Mouse (Mus musculus): ENCODE measurements around the gene Mast4.
A peak's percentile ranks its signal among the peaks of the same experiment; 100 is the strongest.

Gene Mast4

DNA sequence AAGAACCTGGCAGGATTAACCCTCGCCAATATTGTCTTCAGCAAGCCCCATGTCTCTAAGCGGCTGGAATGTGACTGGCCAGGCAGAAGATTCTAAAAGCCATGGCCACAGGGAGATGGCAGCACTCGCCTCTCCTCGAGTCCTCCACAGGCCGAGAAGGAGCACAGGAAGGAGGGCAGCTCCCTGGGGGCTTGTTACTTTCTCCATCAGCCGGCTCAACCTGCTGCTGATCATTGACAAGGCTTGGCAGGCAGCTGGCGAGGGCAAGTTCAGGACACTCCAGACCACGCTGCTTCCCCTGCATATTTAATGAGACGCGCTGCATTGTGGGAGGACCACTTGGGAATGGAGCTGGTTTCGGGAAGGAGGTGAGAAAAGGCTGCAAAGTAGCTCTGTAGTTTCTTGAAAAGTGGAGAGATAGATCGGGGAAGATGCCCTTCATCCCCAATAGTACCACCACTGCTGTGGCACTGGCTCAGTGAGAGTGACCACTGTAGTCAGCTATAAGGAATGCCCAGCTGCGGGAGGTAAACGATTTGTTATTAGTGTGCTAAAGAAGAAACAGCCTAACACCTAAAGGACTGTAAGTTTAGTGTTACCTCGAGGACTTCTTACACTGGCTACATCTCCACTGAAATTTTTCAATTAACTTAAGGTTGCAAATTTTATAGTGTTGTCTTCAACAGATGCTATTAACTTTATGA is 523.0 kb downstream of the Mast4 start:
- peak; percentile 68 for ATAC-seq (ENCODE audit: low TSS enrichment)

GRCm38 (mm10) chr13:102806652-102807051 is 527.6 kb downstream of the Mast4 start:
- ATAC-seq (ENCODE audit: low TSS enrichment): no peak

DNA sequence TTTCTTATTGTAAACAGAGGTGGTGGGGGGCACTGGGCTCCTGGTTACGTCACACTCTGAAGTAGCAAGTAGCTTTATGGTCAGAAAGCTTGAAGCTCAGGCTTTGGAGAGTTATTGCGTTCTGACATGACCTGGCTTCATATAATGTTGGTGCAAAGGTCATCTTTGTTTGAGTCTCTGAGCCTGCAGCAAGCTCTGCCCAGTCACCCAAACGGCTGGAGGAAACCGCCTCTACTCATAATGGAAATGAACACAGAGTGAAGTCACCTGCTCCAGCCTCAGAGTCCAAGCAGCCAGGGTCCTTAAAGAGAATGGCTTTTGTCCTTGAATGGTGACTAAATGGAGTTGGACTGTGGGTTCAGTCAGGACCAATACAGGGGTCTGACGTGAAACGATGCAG is 529.1 kb downstream of the Mast4 start:
- no peak for ATAC-seq (ENCODE audit: low TSS enrichment)

DNA sequence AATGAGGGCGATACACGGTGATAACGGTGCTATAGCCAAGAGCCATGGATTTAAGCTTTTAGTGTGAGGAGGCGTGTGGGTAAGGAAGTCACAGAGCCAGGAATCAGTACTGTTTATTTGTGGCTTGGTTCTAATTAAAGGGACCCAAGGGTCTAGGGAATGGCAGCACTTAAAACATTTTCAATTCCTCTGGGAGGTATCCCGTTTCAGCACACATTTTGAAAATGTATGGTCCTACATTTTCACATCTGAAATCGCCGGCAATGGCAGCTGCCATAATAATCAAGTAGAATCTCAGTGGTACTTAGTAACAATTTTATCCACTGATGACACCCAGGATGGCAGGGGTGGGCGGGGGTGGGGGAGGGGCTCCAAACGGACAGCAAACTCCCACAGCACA is 531.1 kb downstream of the Mast4 start:
- no peak for ATAC-seq (ENCODE audit: low TSS enrichment)

- no peak for ATAC-seq (ENCODE audit: low TSS enrichment)
These were observed 542.1 kb downstream of the Mast4 start for GRCm38 (mm10) chr13:102792157-102792556.

- no peak for ATAC-seq (ENCODE audit: low TSS enrichment)
These were observed 543.6 kb downstream of the Mast4 start for GRCm38 (mm10) chr13:102790601-102791155.

- ATAC-seq (ENCODE audit: low TSS enrichment): peak; percentile 74
These were observed 547.5 kb downstream of the Mast4 start for GRCm38 (mm10) chr13:102786666-102787230.

- ATAC-seq (ENCODE audit: low TSS enrichment): peak; percentile 76
These were observed 550.6 kb downstream of the Mast4 start for GRCm38 (mm10) chr13:102783531-102784310.

DNA sequence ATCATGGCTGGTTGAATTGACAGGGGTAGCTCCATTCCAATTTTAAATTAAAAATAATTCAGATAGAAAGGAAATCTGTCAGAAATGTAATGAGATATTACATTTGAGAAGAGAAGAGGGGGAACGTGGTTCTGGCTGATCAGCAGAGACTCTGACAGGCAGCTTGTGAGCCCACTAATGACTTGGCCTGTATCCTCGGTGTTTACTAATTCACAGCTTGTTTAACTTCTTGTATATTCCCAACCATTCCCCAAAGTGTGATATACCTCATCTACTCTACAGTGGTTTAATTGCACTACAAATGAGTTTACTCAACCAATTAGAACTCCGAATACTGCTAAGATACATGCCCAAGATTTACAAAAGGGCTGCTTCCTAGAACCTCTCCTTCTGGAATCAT is 555.0 kb downstream of the Mast4 start:
- ATAC-seq (ENCODE audit: low TSS enrichment): no peak

- ATAC-seq (ENCODE audit: low TSS enrichment): no peak
These were observed 555.4 kb downstream of the Mast4 start for GRCm38 (mm10) chr13:102778859-102779258.

- ATAC-seq (ENCODE audit: low TSS enrichment): no peak
These were observed 558.8 kb downstream of the Mast4 start for GRCm38 (mm10) chr13:102775506-102775905.

- no peak for ATAC-seq (ENCODE audit: low TSS enrichment)
These were observed 559.5 kb downstream of the Mast4 start for GRCm38 (mm10) chr13:102774786-102775201.

DNA sequence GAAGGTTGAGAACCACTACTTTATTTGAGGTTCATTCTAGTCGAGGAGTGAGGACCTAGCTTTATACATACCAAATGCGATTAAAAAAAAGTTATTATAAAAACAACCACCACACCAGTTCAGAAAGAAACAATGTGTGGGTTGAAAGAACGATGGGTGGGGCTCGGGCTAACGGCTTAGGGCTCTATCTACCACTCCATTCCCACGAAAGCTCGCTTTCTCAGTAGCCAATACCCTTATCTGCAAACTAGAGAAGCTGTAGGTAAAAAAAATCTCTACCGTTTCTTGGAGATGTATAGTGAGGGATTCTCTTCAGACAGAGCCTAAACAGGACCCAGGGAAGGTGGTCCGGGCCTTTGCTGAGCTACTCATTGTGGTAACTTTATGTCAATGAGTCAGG is 561.1 kb downstream of the Mast4 start:
- ATAC-seq (ENCODE audit: low TSS enrichment): no peak

GRCm38 (mm10) chr13:102770194-102770593 is 564.1 kb downstream of the Mast4 start:
- ATAC-seq (ENCODE audit: low TSS enrichment): peak; percentile 56; the same call in 1 of the 2 replicates

DNA sequence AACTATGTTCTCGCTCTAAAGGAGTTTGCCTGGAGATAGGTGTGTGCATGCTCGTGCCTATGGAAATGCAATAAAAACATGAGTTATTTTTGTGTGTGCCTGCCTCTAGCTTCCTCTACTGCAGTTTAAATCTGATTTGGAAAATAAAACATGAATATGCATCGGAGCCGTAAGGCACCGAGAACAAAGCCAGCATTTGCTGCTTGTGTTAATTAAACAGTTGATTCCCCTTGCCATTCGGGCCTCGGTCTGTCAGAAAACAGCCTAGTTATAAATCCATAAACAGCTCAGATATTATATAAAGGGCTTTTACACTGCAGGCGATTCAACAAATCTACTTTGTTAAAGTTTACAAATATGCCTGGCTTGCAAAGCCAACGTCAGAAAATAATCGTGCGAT is 565.8 kb downstream of the Mast4 start:
- peak; percentile 32; the same call in 1 of the 2 replicates for ATAC-seq (ENCODE audit: low TSS enrichment)

DNA sequence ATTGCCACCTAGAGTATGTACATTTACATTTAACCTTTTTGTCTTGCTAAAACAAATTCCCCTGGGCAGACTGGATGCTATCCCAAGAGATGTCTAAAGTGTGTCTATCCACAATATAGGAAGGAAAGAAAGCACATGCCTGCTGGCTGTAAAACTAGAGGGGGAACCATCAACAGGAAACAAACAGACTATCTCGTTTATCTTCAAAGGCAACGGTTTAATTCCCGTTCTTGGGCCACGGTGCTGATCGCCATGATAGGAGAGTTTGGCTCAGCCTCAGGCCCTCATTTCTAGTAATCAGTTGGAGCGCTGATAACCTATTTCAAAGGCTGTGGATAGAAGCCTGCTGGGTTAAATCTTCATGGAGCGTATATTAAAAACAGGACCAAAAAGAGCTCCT is 567.2 kb downstream of the Mast4 start:
- no peak for ATAC-seq (ENCODE audit: low TSS enrichment)

GRCm38 (mm10) chr13:102765216-102765615 is 569.1 kb downstream of the Mast4 start:
- no peak for ATAC-seq (ENCODE audit: low TSS enrichment)

GRCm38 (mm10) chr13:102764218-102764617 is 570.1 kb downstream of the Mast4 start:
- no peak for ATAC-seq (ENCODE audit: low TSS enrichment)

DNA sequence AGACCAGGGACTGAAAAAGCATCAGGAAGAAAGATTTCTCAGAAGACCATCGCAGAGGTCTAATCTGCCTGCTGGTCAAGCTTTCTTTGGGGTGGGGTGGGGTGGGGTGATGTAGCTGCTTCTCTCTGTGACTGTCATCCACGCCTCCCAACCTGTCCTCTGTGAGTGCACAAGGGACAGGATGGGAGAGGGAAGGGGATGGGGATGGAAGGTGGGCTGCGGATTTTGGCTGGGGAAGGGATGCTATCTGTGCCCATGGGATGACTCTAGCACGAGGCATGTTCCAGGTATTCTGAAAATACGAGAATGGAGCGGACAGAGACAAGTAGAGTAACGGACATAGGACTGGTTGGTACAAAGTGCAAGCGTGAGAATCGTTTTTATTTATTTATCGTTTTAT is 572.1 kb downstream of the Mast4 start:
- no peak for ATAC-seq (ENCODE audit: low TSS enrichment)

DNA sequence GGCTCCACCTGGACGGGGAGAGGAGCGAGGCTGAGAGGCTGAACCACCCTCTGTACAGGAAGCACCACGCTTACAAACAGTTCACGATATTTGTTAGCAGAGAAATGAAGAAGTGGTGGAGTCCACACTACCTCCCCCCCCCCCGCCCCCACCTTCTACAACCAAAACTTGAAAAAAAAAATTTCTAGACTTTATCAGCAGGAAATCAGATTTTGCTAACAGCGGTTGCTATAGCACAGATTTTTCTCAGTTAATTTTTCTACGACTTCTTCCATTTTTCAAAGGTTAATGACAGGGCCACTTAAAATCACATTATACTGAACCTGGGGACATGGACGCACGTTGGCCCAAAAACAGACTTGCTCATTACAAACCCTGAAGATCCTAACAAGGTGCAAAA is 572.9 kb downstream of the Mast4 start:
- no peak for ATAC-seq (ENCODE audit: low TSS enrichment)

DNA sequence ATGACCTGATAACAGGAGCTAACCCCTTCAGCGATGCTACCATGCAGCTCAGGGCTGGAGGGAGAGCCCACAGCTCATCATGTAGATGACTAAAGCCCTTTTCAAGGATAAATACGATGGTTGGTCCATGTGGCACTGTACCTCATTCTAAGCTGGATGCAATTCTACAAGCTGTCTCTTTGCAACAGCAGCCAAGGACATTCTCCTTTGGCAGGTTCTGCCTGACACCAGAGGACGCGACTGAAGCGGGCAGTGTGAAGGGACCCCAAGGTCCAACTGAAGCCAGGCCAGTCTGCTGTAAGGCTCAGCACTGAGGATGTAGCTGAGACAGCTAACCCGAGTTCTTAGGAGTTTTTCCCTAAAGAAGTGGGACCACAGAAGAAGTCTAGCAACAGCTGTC is 576.3 kb downstream of the Mast4 start:
- no peak for ATAC-seq (ENCODE audit: low TSS enrichment)

- no peak for ATAC-seq (ENCODE audit: low TSS enrichment)
These were observed 578.2 kb downstream of the Mast4 start for GRCm38 (mm10) chr13:102756071-102756470.

DNA sequence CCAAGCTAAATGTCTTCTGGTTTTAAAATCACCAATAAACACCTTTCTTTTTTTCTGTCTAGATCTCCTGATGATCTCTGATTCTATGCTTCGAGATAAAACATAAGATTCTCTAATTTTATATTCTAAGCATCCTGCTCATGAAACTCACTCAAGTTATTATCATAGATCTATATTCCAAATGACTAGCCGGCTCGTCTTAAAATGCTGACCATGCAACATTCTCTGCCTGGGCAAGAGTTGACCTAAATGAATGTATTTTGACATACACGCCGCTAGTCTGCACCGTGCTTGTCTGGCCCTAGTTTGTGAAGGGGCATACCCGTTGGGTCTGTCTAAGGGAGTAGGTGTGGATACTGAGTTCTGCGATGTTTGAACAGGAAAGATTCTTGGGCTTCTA is 579.2 kb downstream of the Mast4 start:
- ATAC-seq (ENCODE audit: low TSS enrichment): no peak
